Mouse (Mus musculus): ENCODE results near the gene Rbm38.

- TF ChIP-seq POLR2A (IDR thresholded peaks at IDR 0.05; ENCODE audit: borderline replicate concordance, low read depth, low read length): no peak
- TF ChIP-seq CTCF (IDR thresholded peaks at IDR 0.05; ENCODE audit: low read depth, low read length): no peak
Observed at GRCm38 (mm10) chr2:173050604-173051382, 30.5 kb downstream of the Rbm38 start.
